12 mouse cellular contexts compared by ENCODE assay signal in the genomic region with DNA sequence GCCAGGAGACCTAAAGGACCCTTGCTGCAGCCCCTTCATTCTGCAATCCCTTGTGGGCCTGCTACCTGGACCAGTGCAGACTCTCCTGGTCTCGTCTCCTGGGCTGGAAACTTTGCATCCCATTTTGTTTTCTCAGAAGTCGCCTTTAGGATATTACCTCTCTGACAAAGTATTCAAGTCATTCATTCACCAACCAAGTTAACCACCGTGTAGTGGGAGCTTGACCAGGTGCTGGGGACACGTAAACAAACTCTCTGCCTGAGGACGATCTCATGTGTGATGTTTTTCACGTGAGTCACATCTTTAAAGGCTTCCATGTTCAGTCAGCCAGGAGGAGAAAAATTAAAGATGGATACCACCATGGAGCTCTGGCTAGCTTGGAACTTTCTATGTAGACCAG. TPM values are rescaled to one million over a fixed set of nuclear protein-coding genes. Genes with fewer than 3 reads are reported as not detected.
DNase-seq lines count a peak whose midpoint lies in the region; ATAC-seq and TF ChIP-seq lines count a peak whose summit lies in the region.
"Had no signal": no experiment of that assay in that cellular context is flagged by ENCODE, and none has a peak within 500 bp of the region (broad histone marks: within the 10 kb centered on the region; RNA-seq: fewer than 3 reads in every experiment).

No protein-coding gene starts in this region.

- H3K4me3 ChIP-seq in forebrain, embryonic 12.5 days (replicated peaks): no peak overlapping the region
- no peak overlapping the region for H3K4me3 ChIP-seq in forebrain, embryonic 10.5 days
- H3K4me3 ChIP-seq in hindbrain, embryonic 12.5 days: no peak overlapping the region
- no peak overlapping the region for H3K4me3 ChIP-seq in hindbrain, embryonic 16.5 days (ENCODE audit: low read length)
- no peak overlapping the region for H3K4me3 ChIP-seq in layer of hippocampus, adult 2 months
- no peak overlapping the region for H3K4me3 ChIP-seq in embryonic facial prominence, embryonic 15.5 days (replicated peaks)
- H3K4me3 ChIP-seq: limb, embryonic 12.5 days had no signal

- no peak overlapping the region for H3K9ac ChIP-seq in forebrain, embryonic 12.5 days
- no peak overlapping the region for H3K9ac ChIP-seq in hindbrain, embryonic 12.5 days
- H3K9ac ChIP-seq in hindbrain, embryonic 16.5 days (ENCODE audit: low read depth, low read length): no peak overlapping the region
- H3K9ac ChIP-seq in embryonic facial prominence, embryonic 15.5 days: no peak overlapping the region
- H3K9ac ChIP-seq: limb, embryonic 12.5 days had no signal

- H3K9me3 ChIP-seq in forebrain, embryonic 12.5 days: no peaks in the 10 kb centered on the region
- H3K9me3 ChIP-seq in forebrain, embryonic 10.5 days: no peaks in the 10 kb centered on the region
- H3K9me3 ChIP-seq in hindbrain, embryonic 12.5 days (replicated peaks): no peaks in the 10 kb centered on the region
- no peaks in the 10 kb centered on the region for H3K9me3 ChIP-seq in hindbrain, embryonic 16.5 days (ENCODE audit: control insufficient read depth, low read length)
- H3K9me3 ChIP-seq in embryonic facial prominence, embryonic 15.5 days (replicated peaks): no peaks in the 10 kb centered on the region
- H3K9me3 ChIP-seq: limb, embryonic 12.5 days had no signal

- no peak for TF ChIP-seq CTCF in layer of hippocampus, adult 2 months (conservative IDR thresholded peaks at IDR 0.05)

- WGBS in forebrain, embryonic 12.5 days: 89% methylated on average over 6 of the region's 6 CpGs
- WGBS in forebrain, embryonic 10.5 days: 90% methylated on average over 6 of the region's 6 CpGs
- 89% methylated on average over 6 of the region's 6 CpGs for WGBS in hindbrain, embryonic 12.5 days
- WGBS in hindbrain, embryonic 16.5 days: 89% methylated on average over 6 of the region's 6 CpGs
- WGBS in embryonic facial prominence, embryonic 15.5 days: 61% methylated on average over 6 of the region's 6 CpGs

- no peak overlapping the region for H3K4me2 ChIP-seq in forebrain, embryonic 12.5 days
- H3K4me2 ChIP-seq in hindbrain, embryonic 12.5 days (replicated peaks): no peak overlapping the region
- H3K4me2 ChIP-seq in hindbrain, embryonic 16.5 days (ENCODE audit: low read length): no peak overlapping the region
- H3K4me2 ChIP-seq in embryonic facial prominence, embryonic 15.5 days (replicated peaks): no peak overlapping the region
- H3K4me2 ChIP-seq: limb, embryonic 12.5 days had no signal

- H3K36me3 ChIP-seq in forebrain, embryonic 12.5 days (replicated peaks): peaks cover 20% of the 10 kb centered on the region
- H3K36me3 ChIP-seq in forebrain, embryonic 10.5 days (replicated peaks): peaks cover 24% of the 10 kb centered on the region
- peaks cover 16% of the 10 kb centered on the region for H3K36me3 ChIP-seq in hindbrain, embryonic 12.5 days
- H3K36me3 ChIP-seq in hindbrain, embryonic 16.5 days (ENCODE audit: control insufficient read depth, insufficient read depth, low read length): no peaks in the 10 kb centered on the region; the same call in 1 of the 2 replicates
- peaks cover 14% of the 10 kb centered on the region for H3K36me3 ChIP-seq in embryonic facial prominence, embryonic 15.5 days

- H3K27ac ChIP-seq in forebrain, embryonic 12.5 days: peak overlapping the region; percentile 46; the same call in 1 of the 2 replicates
- H3K27ac ChIP-seq in forebrain, embryonic 10.5 days: no peak overlapping the region
- H3K27ac ChIP-seq in hindbrain, embryonic 12.5 days: no peak overlapping the region
- no peak overlapping the region for H3K27ac ChIP-seq in hindbrain, embryonic 16.5 days (ENCODE audit: low read depth, low read length)
- H3K27ac ChIP-seq in layer of hippocampus, adult 2 months: peak overlapping the region; percentile 87
- peak overlapping the region; percentile 80 for H3K27ac ChIP-seq in embryonic facial prominence, embryonic 15.5 days (replicated peaks)
- H3K27ac ChIP-seq: limb, embryonic 12.5 days had no signal

- no peak; the same call in 1 of the 2 replicates for ATAC-seq in forebrain, embryonic 12.5 days (ENCODE audit: low FRiP score)
- ATAC-seq in hindbrain, embryonic 12.5 days (ENCODE audit: low FRiP score): 0 out of 2 replicates have a peak, but pooled peaks have one; percentile 13
- no peak; the same call in 1 of the 2 replicates for ATAC-seq in hindbrain, embryonic 16.5 days
- ATAC-seq in embryonic facial prominence, embryonic 15.5 days (ENCODE audit: insufficient number of reproducible peaks, low FRiP score, low TSS enrichment, low read depth): no peak

- no peak for DNase-seq in forebrain, embryonic 10.5 days (ENCODE audit: extremely low spot score, low spot score)
- DNase-seq in layer of hippocampus, adult 2 months (ENCODE audit: low spot score in 2 of 2): no peak
- no peak for DNase-seq in layer of hippocampus, adult 18-20 months (ENCODE audit: low spot score in 2 of 2)
- no peak for DNase-seq in thymus, postnatal 0 days (ENCODE audit: low spot score)
- DNase-seq: cerebellum, adult 8-10 months; right cerebral cortex, adult 18-20 months; thymus, adult 18-20 months had no signal

- H3K4me1 ChIP-seq in forebrain, embryonic 12.5 days: peaks cover 12% of the 10 kb centered on the region
- no peaks in the 10 kb centered on the region for H3K4me1 ChIP-seq in forebrain, embryonic 10.5 days
- peaks cover 5% of the 10 kb centered on the region; the same call in 1 of the 2 replicates for H3K4me1 ChIP-seq in hindbrain, embryonic 12.5 days
- peaks cover 4% of the 10 kb centered on the region for H3K4me1 ChIP-seq in hindbrain, embryonic 16.5 days (ENCODE audit: control insufficient read depth, insufficient read depth, low read depth, low read length)
- 0 out of 2 replicates have a peak, but pooled peaks cover 9% of the 10 kb centered on the region for H3K4me1 ChIP-seq in embryonic facial prominence, embryonic 15.5 days

- no peaks in the 10 kb centered on the region for H3K27me3 ChIP-seq in forebrain, embryonic 12.5 days
- H3K27me3 ChIP-seq in forebrain, embryonic 10.5 days (ENCODE audit: poor library complexity, severe bottlenecking): no peaks in the 10 kb centered on the region
- no peaks in the 10 kb centered on the region for H3K27me3 ChIP-seq in hindbrain, embryonic 12.5 days
- H3K27me3 ChIP-seq in hindbrain, embryonic 16.5 days (replicated peaks; ENCODE audit: control insufficient read depth, insufficient read depth, low read length): no peaks in the 10 kb centered on the region
- no peaks in the 10 kb centered on the region for H3K27me3 ChIP-seq in embryonic facial prominence, embryonic 15.5 days
- H3K27me3 ChIP-seq: limb, embryonic 12.5 days had no signal

RNA-seq across cellular contexts. Expression of a gene that starts 7.6 kb away (rescaled TPM):
- polyA plus RNA-seq in forebrain, embryonic 12.5 days (2016; fragmentation: Nextera tagmentation; extraction: Ambion mirVana): 3.4 and 3.7 TPM in 2 replicates
- polyA plus RNA-seq in forebrain, embryonic 10.5 days (2016; fragmentation: Nextera tagmentation; extraction: Ambion mirVana): 1.5 and 1.8 TPM in 2 replicates
- 3.0 and 3.6 TPM in 2 replicates for polyA plus RNA-seq in hindbrain, embryonic 12.5 days (2016; fragmentation: Nextera tagmentation; extraction: Ambion mirVana)
- 3.0 and 3.3 TPM in 2 replicates for polyA plus RNA-seq in hindbrain, embryonic 16.5 days (2015; fragmentation: Nextera tagmentation; extraction: Ambion mirVana)
- 10 to 100 TPM; 69.0 to 71.6 TPM for total RNA-seq in layer of hippocampus, adult 2 months (2021)
- 10 to 100 TPM; 75.9 to 82.9 TPM for total RNA-seq in layer of hippocampus, adult 18-20 months (2021)
- polyA plus RNA-seq in embryonic facial prominence, embryonic 15.5 days (2015; fragmentation: Nextera tagmentation; extraction: Ambion mirVana): 0.99 and 1.5 TPM in 2 replicates
- polyA plus RNA-seq in thymus, postnatal 0 days (2015; fragmentation: Nextera tagmentation; extraction: Ambion mirVana): 0.21 and 0.29 TPM in 2 replicates

Comparison
In these comparisons a context has a peak if more than half of its experiments do, and no peak if none do; other contexts are left out.
1. H3K27ac ChIP-seq: peak in forebrain, embryonic 12.5 days (single experiment), layer of hippocampus, adult 2 months (single experiment) and embryonic facial prominence, embryonic 15.5 days (single experiment); none in forebrain, embryonic 10.5 days (single experiment), hindbrain, embryonic 12.5 days (single experiment) and hindbrain, embryonic 16.5 days (single experiment).